Mouse (Mus musculus) C2C12 (cell line): ENCODE measurements around the gene Fam167b. TPM values are rescaled to one million over a fixed set of nuclear protein-coding genes. Genes with fewer than 3 reads are reported as not detected.
A peak's percentile ranks its signal among the peaks of the same experiment; 100 is the strongest.

Source experiments
- H3K27me3 ChIP-seq: one replicate; pipeline ENCODE4 v1.6.1; 2011; ENCODE audit not compliant: control insufficient read depth, insufficient read depth, insufficient read length
- H3K36me3 ChIP-seq: one replicate; pipeline ENCODE4 v1.6.1; 2011; ENCODE audit not compliant: control insufficient read depth, insufficient read depth
- H3K4me3 ChIP-seq: one replicate; pipeline ENCODE4 v1.5.1; 2011; ENCODE audit warnings: mild to moderate bottlenecking, control low read depth; ENCODE audit not compliant: poor library complexity, insufficient read depth, severe bottlenecking
- H3K79me2 ChIP-seq: one replicate; pipeline ENCODE4 v1.6.1; 2011; ENCODE audit not compliant: control insufficient read depth, insufficient read depth
- H3K79me3 ChIP-seq: one replicate; pipeline ENCODE4 v1.6.1; 2011; ENCODE audit warnings: low read depth, control low read depth
- H3ac ChIP-seq: one replicate; pipeline ENCODE3; 2011; ENCODE audit warnings: low read depth; ENCODE audit not compliant: control insufficient read depth, insufficient read length
- CEBPB ChIP-seq: IDR thresholded peaks from one replicate; pipeline ENCODE4 v1.6.1; 2011; ENCODE audit warnings: low read depth, mild to moderate bottlenecking, control low read depth, moderate library complexity
- CTCF ChIP-seq: IDR thresholded peaks from one replicate; pipeline ENCODE4 v1.5.1; 2011; ENCODE audit not compliant: control insufficient read depth, insufficient read depth, insufficient read length
- FOSL1 ChIP-seq: IDR thresholded peaks from one replicate; pipeline ENCODE4 v1.8.0; 2011; ENCODE audit warnings: mild to moderate bottlenecking, low read length; ENCODE audit not compliant: poor library complexity, insufficient read depth, severe bottlenecking
- MAX ChIP-seq: IDR thresholded peaks from one replicate; pipeline ENCODE4 v1.6.1; 2011; ENCODE audit warnings: mild to moderate bottlenecking, control low read depth
- MYOD1 ChIP-seq: IDR thresholded peaks from one replicate; pipeline ENCODE4 v1.6.1; 2011; ENCODE audit warnings: low read depth; ENCODE audit not compliant: control insufficient read depth, insufficient read length
- MYOG ChIP-seq: IDR thresholded peaks from one replicate; pipeline ENCODE4 v1.6.1; 2011; ENCODE audit not compliant: control insufficient read depth, insufficient read length; ENCODE audit errors: extremely low read depth
- USF1 ChIP-seq: IDR thresholded peaks from one replicate; pipeline ENCODE4 v1.6.1; 2011; ENCODE audit warnings: low read depth, mild to moderate bottlenecking, control low read depth, moderate library complexity
- long read RNA-seq, 2 experiments: library from polyadenylated mRNA; unstranded; transcript quantifications; one replicate each; pipeline ENCODE4 v2.0.0; 2019 to 2020
- polyA plus RNA-seq: library from polyadenylated mRNA; unstranded; fragments of >200 nt; fragmentation: generic; extraction: Trizol; gene quantifications from one replicate; pipeline ENCODE4 v1.2.1, GENCODE M21; 2012; ENCODE audit warnings: missing spikeins

Gene Fam167b
- polyA plus RNA-seq, result 0.27 TPM
- long read RNA-seq, experiment 1, partial matches to known transcripts, result 0 of 1 reads
- long read RNA-seq, experiment 1, other reads (novel, unspliced or antisense), result 0 of 1 reads
- long read RNA-seq, experiment 2, result 0 reads

DNA sequence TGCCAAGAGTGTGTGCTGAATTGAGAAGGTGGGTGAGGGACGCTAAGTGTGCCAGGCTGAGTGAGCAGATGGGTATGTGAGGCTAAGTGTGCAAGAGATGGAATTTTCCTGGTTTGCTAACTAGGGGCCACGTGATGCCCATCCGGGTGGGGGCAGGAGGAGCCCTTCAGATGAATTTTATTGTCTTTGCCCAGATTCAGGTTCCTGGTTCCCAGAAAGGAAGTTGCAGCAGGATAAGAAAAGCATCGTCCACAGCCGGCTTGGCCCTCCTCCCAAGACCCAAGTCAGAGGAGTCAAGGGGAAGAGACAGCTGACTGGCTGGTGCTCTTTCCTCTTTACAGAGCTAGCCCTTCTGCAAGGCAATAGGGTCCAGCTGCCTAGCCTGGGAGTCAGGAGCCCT lies at the start of gene Fam167b:
Gene Fam167b, minus strand, starts transcription at position 84 of the 400 bp plus-strand sequence.
- H3K36me3 ChIP-seq, result no peaks in the 10 kb centered on the region
- no peak for TF ChIP-seq MYOD1
- TF ChIP-seq MAX, result no peak
- no peak for TF ChIP-seq CTCF
- no peak for TF ChIP-seq CEBPB
- TF ChIP-seq FOSL1, result no peak
- TF ChIP-seq USF1, result no peak
- no peak for TF ChIP-seq MYOG
- H3K79me3 ChIP-seq, result no peaks in the 10 kb centered on the region
- no peaks in the 10 kb centered on the region for H3K79me2 ChIP-seq
- no peaks in the 10 kb centered on the region for H3K27me3 ChIP-seq
- no peak within 1 kb of the TSS for H3K4me3 ChIP-seq
- no peak within 1 kb of the TSS for H3ac ChIP-seq

DNA sequence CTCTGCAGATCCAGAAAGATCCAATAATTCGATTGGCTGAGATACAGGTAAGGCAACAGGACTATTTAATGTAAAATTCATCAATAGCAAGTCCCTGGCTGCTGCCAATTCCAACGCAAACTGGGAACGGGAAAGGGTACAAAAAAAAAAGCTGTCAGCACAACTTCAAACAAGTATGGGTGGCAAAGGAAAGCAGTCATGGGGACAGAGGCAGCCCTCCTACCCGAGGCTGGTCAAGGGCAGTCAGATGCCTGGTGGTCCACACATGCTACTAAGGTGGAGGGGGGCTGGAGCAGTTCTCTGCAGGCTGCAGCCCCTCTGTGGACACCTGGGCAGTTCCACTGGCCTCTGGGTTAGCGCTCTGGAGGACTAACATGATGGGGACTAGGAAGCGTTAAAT lies 47.7 kb upstream of the Fam167b start:
- Histone ChIP-seq H3K27me3 (no peaks in the 10 kb centered on the region), H3K36me3 (peaks cover 43% of the 10 kb centered on the region), H3K79me2 (peaks cover 6% of the 10 kb centered on the region), H3K79me3 (no peaks in the 10 kb centered on the region), H3K4me3 (no peak overlapping the region), H3ac (no peak overlapping the region)
- no peak for TF ChIP-seq MAX
- no peak for TF ChIP-seq FOSL1
- no peak for TF ChIP-seq MYOG
- TF ChIP-seq USF1, result no peak

DNA sequence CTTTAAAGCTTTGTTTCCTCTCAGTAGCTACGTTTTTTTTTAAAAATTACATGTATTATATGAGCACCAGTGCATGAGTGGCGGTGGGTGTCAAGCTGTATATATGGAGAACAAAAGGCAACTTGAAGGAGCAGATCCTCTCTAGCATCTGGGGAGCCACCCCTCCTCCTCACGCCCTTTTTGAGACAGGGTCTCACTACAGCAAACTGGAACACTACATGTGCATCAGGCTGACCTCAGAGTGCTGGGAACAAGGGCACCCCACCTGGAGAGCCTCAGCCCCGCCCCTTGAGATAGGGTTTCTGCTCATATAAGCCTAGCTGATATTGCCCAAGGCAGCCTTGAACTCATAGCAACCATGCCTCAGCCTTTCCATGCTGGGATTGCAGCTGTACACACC lies 47.1 kb upstream of the Fam167b start:
- H3K27me3 ChIP-seq, result no peaks in the 10 kb centered on the region
- TF ChIP-seq FOSL1, result no peak
- H3K4me3 ChIP-seq, result no peak overlapping the region
- H3K36me3 ChIP-seq, result peaks cover 37% of the 10 kb centered on the region
- H3K79me2 ChIP-seq, result peaks cover 6% of the 10 kb centered on the region
- no peak overlapping the region for H3ac ChIP-seq
- no peaks in the 10 kb centered on the region for H3K79me3 ChIP-seq

DNA sequence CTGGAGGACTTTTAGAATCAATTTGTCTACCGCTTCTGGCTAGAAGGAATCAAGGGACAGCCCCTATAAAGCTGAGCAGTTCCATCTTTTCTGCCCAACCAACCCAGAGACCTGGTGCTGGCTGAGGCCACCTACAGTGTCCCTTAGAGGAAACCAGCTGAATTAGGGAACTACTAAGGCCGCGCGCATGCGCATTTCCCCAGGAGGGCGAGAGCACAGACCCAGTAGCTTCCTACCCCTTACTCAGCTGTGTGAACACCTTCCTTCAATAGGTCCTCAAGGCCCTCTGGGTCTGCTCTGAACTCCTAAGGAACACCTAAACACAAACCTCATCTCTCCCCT lies 46.7 kb upstream of the Fam167b start:
- H3K79me2 ChIP-seq, result peaks cover 6% of the 10 kb centered on the region
- no peaks in the 10 kb centered on the region for H3K27me3 ChIP-seq
- TF ChIP-seq USF1 (no peak), CEBPB (no peak), MYOG (no peak), MYOD1 (no peak), FOSL1 (no peak), CTCF (no peak)
- no peaks in the 10 kb centered on the region for H3K79me3 ChIP-seq
- peaks cover 32% of the 10 kb centered on the region for H3K36me3 ChIP-seq
- no peak overlapping the region for H3ac ChIP-seq
- no peak overlapping the region for H3K4me3 ChIP-seq

DNA sequence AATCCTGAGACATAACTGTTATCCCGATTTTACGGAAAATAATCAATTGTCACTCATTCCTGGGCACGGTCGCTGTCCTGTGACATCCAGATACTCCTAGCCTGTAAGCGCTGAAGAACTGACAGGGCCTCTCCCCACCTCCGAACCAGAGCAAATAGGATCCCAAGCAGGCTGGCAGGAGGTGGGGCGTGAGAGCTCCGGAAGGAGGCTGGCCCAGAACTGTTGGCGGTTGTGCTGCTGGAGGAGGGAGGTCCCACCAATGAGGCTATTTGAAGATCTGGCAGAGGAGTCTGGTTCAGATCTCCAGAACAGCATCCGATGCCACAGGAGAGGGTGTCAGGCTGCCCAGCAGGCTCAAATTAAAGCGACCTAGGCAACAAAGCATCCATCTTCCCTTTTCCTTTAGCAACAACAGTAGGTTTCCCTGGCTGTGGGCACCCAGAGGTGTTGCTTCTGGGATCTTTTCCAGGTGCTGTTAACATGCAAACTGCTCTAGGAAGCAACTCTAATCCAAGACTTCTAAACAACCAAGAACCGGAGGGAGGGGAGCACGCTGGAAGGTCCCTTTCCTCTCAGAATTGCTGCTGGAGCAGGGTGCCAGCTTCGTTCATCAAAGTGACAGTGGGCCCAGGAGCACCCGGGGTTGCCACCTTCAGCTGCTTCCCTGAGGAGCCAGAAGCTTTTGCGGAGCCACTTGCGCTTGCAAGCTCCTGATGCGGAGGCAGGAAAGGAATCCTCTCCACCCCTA lies 46.1 kb upstream of the Fam167b start:
- H3K27me3 ChIP-seq, result no peaks in the 10 kb centered on the region
- no peak for TF ChIP-seq USF1
- no peak for TF ChIP-seq MYOD1
- no peak for TF ChIP-seq FOSL1
- TF ChIP-seq MAX, result no peak
- no peak for TF ChIP-seq CEBPB
- TF ChIP-seq MYOG, result no peak
- TF ChIP-seq CTCF, result no peak
- peaks cover 6% of the 10 kb centered on the region for H3K79me2 ChIP-seq
- H3K4me3 ChIP-seq, result peak overlapping the region; percentile 29
- H3K79me3 ChIP-seq, result no peaks in the 10 kb centered on the region
- no peak overlapping the region for H3ac ChIP-seq
- peaks cover 27% of the 10 kb centered on the region for H3K36me3 ChIP-seq

DNA sequence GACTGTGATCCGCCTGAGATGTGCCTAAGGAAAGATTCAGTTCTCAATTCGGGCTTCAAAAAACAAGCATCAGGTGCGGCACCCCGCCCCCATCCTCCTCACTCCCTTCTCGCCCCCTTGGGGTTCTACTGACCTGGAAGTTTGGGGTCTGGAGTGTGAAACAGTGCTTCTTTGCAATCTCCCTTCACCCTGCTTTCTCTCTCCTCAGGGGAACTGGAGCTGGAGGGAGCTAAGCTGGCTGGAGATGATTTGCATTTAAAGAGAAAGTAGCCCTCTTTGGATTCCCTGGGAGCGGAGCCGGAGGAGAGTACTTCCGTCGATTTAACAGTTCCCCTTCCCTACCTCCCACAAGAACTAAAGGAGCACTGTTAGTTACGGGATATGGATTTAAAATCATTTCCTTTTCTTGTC lies 45.3 kb upstream of the Fam167b start, which contains the start of gene Ccdc28b:
Gene Ccdc28b, minus strand, starts transcription at position 267 of the 411 bp plus-strand sequence.
- TF ChIP-seq CTCF (no peak), MYOG (no peak), MYOD1 (no peak), CEBPB (no peak), USF1 (no peak), FOSL1 (no peak), MAX (no peak)
- peak within 1 kb of the TSS; percentile 55 for H3ac ChIP-seq
- no peaks in the 10 kb centered on the region for H3K27me3 ChIP-seq
- H3K79me3 ChIP-seq, result no peaks in the 10 kb centered on the region
- peaks cover 20% of the 10 kb centered on the region for H3K36me3 ChIP-seq
- H3K4me3 ChIP-seq, result peak within 1 kb of the TSS; percentile 29
- peaks cover 6% of the 10 kb centered on the region for H3K79me2 ChIP-seq
